Mouse (Mus musculus): ENCODE measurements around the gene Il2rb. TPM values are rescaled to one million over a fixed set of nuclear protein-coding genes. Genes with fewer than 3 reads are reported as not detected.

Il2rb gene
- total RNA-seq, 2 experiments from 2014 or later: 0.07 to 0.20 TPM

- DNase-seq: no peak
- intact Hi-C loops (cut with DNase I): no loop called here
Measured at GRCm38 (mm10) chr15:78487066-78487465, 8.0 kb downstream of the Il2rb start.

GRCm38 (mm10) chr15:78486564-78486963 is 8.5 kb downstream of the Il2rb start:
- intact Hi-C loops (cut with DNase I): no loop called here
- no peak for DNase-seq

- intact Hi-C loops (cut with DNase I): no loop called here
- no peak for DNase-seq
Measured at GRCm38 (mm10) chr15:78483311-78483710, 11.8 kb downstream of the Il2rb start.

- intact Hi-C loops (cut with DNase I): no loop called here
- no peak for DNase-seq
Measured at GRCm38 (mm10) chr15:78482518-78482917, 12.6 kb downstream of the Il2rb start.

- peak; percentile 26 to 55 for DNase-seq
Measured at GRCm38 (mm10) chr15:78481448-78482000, 13.5 kb downstream of the Il2rb start.

GRCm38 (mm10) chr15:78480991-78481390 is 14.1 kb downstream of the Il2rb start:
- intact Hi-C loops (cut with DNase I): no loop called here
- no peak for DNase-seq

More at GRCm38 (mm10) chr15:78481448-78482000, 13.5 kb downstream of the Il2rb start:
- intact Hi-C loops (cut with DNase I): no loop called here

GRCm38 (mm10) chr15:78480111-78480510 is 15.0 kb downstream of the Il2rb start:
- intact Hi-C loops (cut with DNase I): no loop called here
- no peak for DNase-seq

- DNase-seq: no peak
- intact Hi-C loops (cut with DNase I): no loop called here
Measured at GRCm38 (mm10) chr15:78479470-78479869, 15.6 kb downstream of the Il2rb start.

- intact Hi-C loops (cut with DNase I): no loop called here
- no peak for DNase-seq
Measured at GRCm38 (mm10) chr15:78478073-78478472, 17.0 kb downstream of the Il2rb start.

GRCm38 (mm10) chr15:78476878-78477277 is 18.2 kb downstream of the Il2rb start:
- DNase-seq: no peak
- intact Hi-C loops (cut with DNase I): no loop called here

- intact Hi-C loops (cut with DNase I): no loop called here
- DNase-seq: no peak
Measured at GRCm38 (mm10) chr15:78475604-78476031, 19.5 kb downstream of the Il2rb start.

- intact Hi-C loops (cut with DNase I): no loop called here
- no peak for DNase-seq
Measured at GRCm38 (mm10) chr15:78473442-78473841, 21.6 kb downstream of the Il2rb start.

GRCm38 (mm10) chr15:78471902-78472301 is 23.2 kb downstream of the Il2rb start:
- intact Hi-C loops (cut with DNase I): no loop called here
- no peak for DNase-seq

GRCm38 (mm10) chr15:78470495-78471276 is 24.4 kb downstream of the Il2rb start:
- intact Hi-C loops (cut with DNase I): no loop called here
- no peak for DNase-seq

- DNase-seq: no peak
- intact Hi-C loops (cut with DNase I): no loop called here
Measured at GRCm38 (mm10) chr15:78468379-78468937, 26.6 kb downstream of the Il2rb start, which contains the start of gene Tmprss6. Tmprss6 (minus strand) TSS chr15:78468634.

GRCm38 (mm10) chr15:78467570-78467969 is 27.5 kb downstream of the Il2rb start:
- intact Hi-C loops (cut with DNase I): no loop called here
- DNase-seq: no peak

GRCm38 (mm10) chr15:78466809-78467208 is 28.3 kb downstream of the Il2rb start:
- DNase-seq: no peak
- intact Hi-C loops (cut with DNase I): no loop called here

- intact Hi-C loops (cut with DNase I): no loop called here
- DNase-seq: no peak
Measured at GRCm38 (mm10) chr15:78462981-78463380, 32.1 kb downstream of the Il2rb start.

- DNase-seq: no peak
- intact Hi-C loops (cut with DNase I): no loop called here
Measured at GRCm38 (mm10) chr15:78457193-78457592, 37.9 kb downstream of the Il2rb start.

GRCm38 (mm10) chr15:78456051-78456450 is 39.0 kb downstream of the Il2rb start:
- no peak for DNase-seq
- intact Hi-C loops (cut with DNase I): no loop called here

- intact Hi-C loops (cut with DNase I): no loop called here
- DNase-seq: no peak
Measured at GRCm38 (mm10) chr15:78455168-78455567, 39.9 kb downstream of the Il2rb start.

GRCm38 (mm10) chr15:78452929-78453328 is 42.1 kb downstream of the Il2rb start:
- no peak for DNase-seq
- intact Hi-C loops (cut with DNase I): no loop called here

All from heart, postnatal 14 days (tissue).